Mouse (Mus musculus) heart, adult 2 months (tissue): ENCODE data around the gene Tacc2.

Experiments used
- CTCF ChIP-seq: fragments of 200-600 bp; IDR thresholded peaks from 2 replicates; pipeline ENCODE4 v1.8.1; 2022; ENCODE audit warnings: antibody characterized with exemption, mild to moderate bottlenecking, moderate library complexity
- POLR2A ChIP-seq: fragments of 200-500 bp; IDR thresholded peaks from 2 replicates; pipeline ENCODE4 v1.6.1; 2011; ENCODE audit warnings: mild to moderate bottlenecking, low read depth, low read length, control low read depth; ENCODE audit not compliant: insufficient read depth

- TF ChIP-seq CTCF = no peak
- no peak for TF ChIP-seq POLR2A
Measured at GRCm38 (mm10) chr7:130662869-130663268, 85.6 kb downstream of the Tacc2 start.
